Mouse (Mus musculus) CH12.LX (cell line): Measurements from ENCODE around the gene Plekha7.

ENCODE experiments used
- CHD1 ChIP-seq: IDR thresholded peaks from 2 replicates; pipeline ENCODE4 v1.6.1; 2012; ENCODE audit warnings: low read depth, low read length, improper control_type of control experiment, inconsistent platforms
- CTCF ChIP-seq, 2 experiments: IDR thresholded peaks in 1 of 2; conservative IDR thresholded peaks in 1 of 2; 2 replicates each; pipeline ENCODE4 v1.5.1; 2011 to 2012; ENCODE audit warnings: low read depth in 2 of 2, low read length in 2 of 2, improper control_type of control experiment in 1 of 2, inconsistent platforms in 1 of 2, mild to moderate bottlenecking in 1 of 2, moderate library complexity in 1 of 2
- EP300 ChIP-seq: IDR thresholded peaks from 2 replicates; pipeline ENCODE4 v1.6.1; 2011; ENCODE audit warnings: low read length, improper control_type of control experiment
- HCFC1 ChIP-seq: IDR thresholded peaks from 2 replicates; pipeline ENCODE4 v1.6.1; 2012; ENCODE audit warnings: low read depth, mild to moderate bottlenecking, inconsistent platforms, low read length, improper control_type of control experiment
- MAFK ChIP-seq: IDR thresholded peaks from 2 replicates; pipeline ENCODE4 v1.6.1; 2011; ENCODE audit warnings: low read length, improper control_type of control experiment; ENCODE audit not compliant: insufficient replicate concordance
- MAX ChIP-seq: IDR thresholded peaks from 2 replicates; pipeline ENCODE4 v1.6.1; 2011; ENCODE audit warnings: low read length, improper control_type of control experiment
- MAZ ChIP-seq: IDR thresholded peaks from 2 replicates; pipeline ENCODE4 v1.6.1; 2012; ENCODE audit warnings: low read depth, mild to moderate bottlenecking, inconsistent platforms, low read length, improper control_type of control experiment, moderate library complexity
- POLR2A ChIP-seq: IDR thresholded peaks from 2 replicates; pipeline ENCODE4 v1.6.1; 2011; ENCODE audit warnings: low read depth, mild to moderate bottlenecking, improper control_type of control experiment, low read length
- RCOR1 ChIP-seq: conservative IDR thresholded peaks from 2 replicates; pipeline ENCODE4 v1.6.1; 2012; ENCODE audit warnings: low read depth, mild to moderate bottlenecking, inconsistent platforms, low read length, improper control_type of control experiment
- ZC3H11A ChIP-seq: IDR thresholded peaks from 2 replicates; pipeline ENCODE4 v1.6.1; 2012; ENCODE audit warnings: low read depth, mild to moderate bottlenecking, inconsistent platforms, low read length, improper control_type of control experiment

- TF ChIP-seq CTCF (conservative IDR thresholded peaks at IDR 0.05 in 1 of 2, IDR thresholded peaks at IDR 0.05 in 1 of 2; ENCODE audit: low read depth in 2 of 2, low read length in 2 of 2), result peak in 1 of 2 experiments; percentile 29; a peak in 2 of 4 replicates
- no peak for TF ChIP-seq POLR2A
- TF ChIP-seq EP300, result no peak
- TF ChIP-seq ZC3H11A, result no peak
- no peak for TF ChIP-seq CHD1
- no peak for TF ChIP-seq MAX
- TF ChIP-seq MAFK, result no peak
- TF ChIP-seq HCFC1, result no peak
- no peak for TF ChIP-seq MAZ
- no peak for TF ChIP-seq RCOR1
Measured at GRCm38 (mm10) chr7:116134413-116135292, 173.5 kb downstream of the Plekha7 start.
